Mouse (Mus musculus) lung, embryonic 16.5 days (tissue): Measurements from ENCODE around the gene Slc25a19. TPM values are rescaled to one million over a fixed set of nuclear protein-coding genes. Genes with fewer than 3 reads are reported as not detected.

Experiments
- ATAC-seq: fragments of 200-750 bp; cut with Nextera tagmentation; 2 replicates; pipeline ENCODE4 v1.8.0; 2017; ENCODE audit warnings: low read depth, mild to moderate bottlenecking, moderate library complexity
- H3K27ac ChIP-seq: fragments of 300-500 bp; sonication (generic); 2 replicates; pipeline ENCODE4 v1.5.1; 2014; ENCODE audit warnings: mild to moderate bottlenecking, control low read depth, low read length
- H3K27me3 ChIP-seq: fragments of 300-500 bp; sonication (generic); 2 replicates; pipeline ENCODE4 v1.6.1; 2014; ENCODE audit warnings: low read depth, low read length, mixed read lengths; ENCODE audit not compliant: control insufficient read depth, insufficient read depth
- H3K36me3 ChIP-seq: fragments of 300-500 bp; sonication (generic); 2 replicates; pipeline ENCODE4 v1.6.1; 2014; ENCODE audit warnings: low read length; ENCODE audit not compliant: control insufficient read depth, insufficient read depth
- H3K4me1 ChIP-seq: fragments of 300-500 bp; sonication (generic); replicated peaks from 2 replicates; pipeline ENCODE4 v1.6.1; 2014; ENCODE audit warnings: low read length, mixed read lengths; ENCODE audit not compliant: control insufficient read depth, insufficient read depth
- H3K4me2 ChIP-seq: fragments of 300-500 bp; sonication (generic); 2 replicates; pipeline ENCODE4 v1.6.1; 2014; ENCODE audit warnings: low read depth, low read length, control low read depth
- H3K4me3 ChIP-seq: fragments of 300-500 bp; sonication (generic); 2 replicates; pipeline ENCODE4 v1.5.1; 2014; ENCODE audit warnings: mild to moderate bottlenecking, low read length, control low read depth
- H3K9ac ChIP-seq: fragments of 300-500 bp; sonication (generic); 2 replicates; pipeline ENCODE4 v1.6.1; 2014; ENCODE audit warnings: low read length, control low read depth
- H3K9me3 ChIP-seq: fragments of 300-500 bp; sonication (generic); 2 replicates; pipeline ENCODE4 v1.6.1; 2016; ENCODE audit warnings: low read length; ENCODE audit not compliant: control insufficient read depth
- WGBS: fragments of 180-500 bp; shearing (Covaris S2); extraction: QIAGEN DNeasy Blood & Tissue Kit; methylation state at CpG from one replicate; pipeline ENCODE4 v1.1.7; 2014; 5-methylcytosine and 5-hydroxymethylcytosine counted together
- polyA plus RNA-seq: library from polyadenylated mRNA; unstranded; fragments of >200 nt; fragmentation: Nextera tagmentation; extraction: Ambion mirVana; gene quantifications from 2 replicates; pipeline ENCODE4 v1.2.1, GENCODE M21; 2015

The Slc25a19 gene
- polyA plus RNA-seq, 1 experiment from 2014 or later = 25.0 TPM

DNA sequence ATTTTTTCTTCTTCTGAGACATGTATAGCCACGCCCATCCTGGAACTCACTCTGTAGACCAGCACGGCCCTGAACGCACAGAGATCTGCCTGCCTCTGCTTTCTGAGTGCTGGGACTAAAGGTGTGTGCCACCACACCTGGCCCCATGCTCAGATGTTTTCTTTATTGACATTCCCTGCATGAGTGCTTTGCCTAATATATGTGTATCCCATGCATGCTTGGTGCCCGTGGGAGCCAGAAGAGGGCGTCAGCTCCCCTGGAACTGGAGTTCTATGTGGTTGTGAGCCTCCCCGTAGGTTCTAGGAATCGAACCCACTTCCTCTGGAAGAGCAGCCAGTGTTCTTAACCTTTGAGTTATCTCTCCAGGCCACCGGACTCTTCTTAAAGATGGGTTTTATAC, 6.9 kb upstream of the Slc25a19 start:
- no peak overlapping the region for H3K4me2 ChIP-seq
- H3K9ac ChIP-seq = no peak overlapping the region
- no peaks in the 10 kb centered on the region for H3K4me1 ChIP-seq
- no peaks in the 10 kb centered on the region for H3K27me3 ChIP-seq
- H3K27ac ChIP-seq = no peak overlapping the region
- no peak for ATAC-seq
- no peaks in the 10 kb centered on the region for H3K9me3 ChIP-seq
- H3K36me3 ChIP-seq = no peaks in the 10 kb centered on the region
- no peak overlapping the region for H3K4me3 ChIP-seq
- WGBS = 83% methylated on average over 8 of the region's 8 CpGs

DNA sequence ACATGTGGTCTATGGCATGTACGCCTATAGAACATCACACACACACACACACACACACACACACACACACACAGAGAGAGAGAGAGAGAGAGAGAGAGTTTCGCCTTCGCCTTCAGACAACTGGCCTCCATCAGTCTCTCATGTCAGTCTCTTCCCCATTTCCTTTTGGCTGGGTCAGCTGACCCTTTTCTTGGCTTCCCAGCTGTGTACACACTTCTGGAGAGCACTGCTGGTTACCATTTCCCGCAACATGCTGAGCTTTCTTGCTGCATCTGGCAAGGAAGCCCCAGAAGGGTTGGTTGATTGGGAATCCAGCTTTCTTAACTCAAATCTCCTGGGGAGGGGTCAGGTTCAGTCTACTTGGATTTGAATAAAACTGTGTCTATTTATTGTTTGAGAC, 6.0 kb upstream of the Slc25a19 start:
- Histone ChIP-seq H3K27ac (no peak overlapping the region; the same call in 1 of the 2 replicates), H3K4me2 (no peak overlapping the region), H3K4me3 (no peak overlapping the region), H3K4me1 (no peaks in the 10 kb centered on the region), H3K9me3 (no peaks in the 10 kb centered on the region), H3K36me3 (no peaks in the 10 kb centered on the region), H3K27me3 (no peaks in the 10 kb centered on the region), H3K9ac (no peak overlapping the region)
- peak; percentile 32; the same call in 1 of the 2 replicates for ATAC-seq
- WGBS = 36% methylated on average over 3 of the region's 4 CpGs

DNA sequence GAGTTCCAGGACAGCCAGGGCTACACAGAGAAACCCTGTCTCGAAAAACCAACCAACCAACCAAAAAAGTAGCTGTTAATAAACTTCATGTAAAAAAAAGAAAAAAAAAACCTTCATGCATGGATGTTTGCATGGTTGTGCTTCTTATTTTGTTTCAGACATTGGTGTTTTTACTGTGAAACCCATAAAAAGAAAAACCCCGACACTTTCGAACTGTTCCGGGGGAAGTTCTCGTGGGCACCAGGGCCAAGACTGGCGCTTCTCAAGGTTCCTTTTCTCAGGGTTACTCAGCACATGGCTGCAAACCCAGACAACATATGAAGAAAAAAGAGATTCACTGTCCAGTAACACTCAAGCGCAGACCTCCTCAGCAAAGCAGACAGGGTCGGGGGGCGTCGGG, 4.8 kb upstream of the Slc25a19 start:
- Histone ChIP-seq H3K36me3 (no peaks in the 10 kb centered on the region), H3K4me2 (no peak overlapping the region), H3K27me3 (no peaks in the 10 kb centered on the region), H3K27ac (no peak overlapping the region), H3K4me3 (no peak overlapping the region), H3K9me3 (no peaks in the 10 kb centered on the region), H3K9ac (no peak overlapping the region), H3K4me1 (no peaks in the 10 kb centered on the region; the same call in 1 of the 2 replicates)
- no peak for ATAC-seq
- 78% methylated on average over 10 of the region's 10 CpGs for WGBS

DNA sequence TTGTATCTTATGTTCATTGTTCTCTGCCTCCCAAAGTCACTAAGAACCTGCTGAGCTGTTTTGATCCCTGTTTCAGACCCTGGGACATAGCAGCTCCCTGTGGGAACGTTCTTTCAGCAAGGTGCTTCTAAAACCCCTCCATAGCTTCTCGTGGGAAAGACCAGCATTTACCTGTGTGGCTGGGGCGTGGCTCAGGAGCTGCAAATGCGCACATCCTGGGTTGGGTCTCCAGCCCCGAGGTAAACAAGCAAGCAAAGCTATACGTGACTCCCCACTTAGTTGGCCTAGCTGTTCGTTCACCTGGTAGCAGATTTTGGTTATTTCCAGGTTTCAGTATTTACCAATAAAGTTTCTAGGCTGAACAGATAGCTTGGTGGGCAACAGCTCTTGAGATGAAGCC, 4.2 kb upstream of the Slc25a19 start:
- no peak overlapping the region for H3K27ac ChIP-seq
- WGBS = 68% methylated on average over 7 of the region's 7 CpGs
- no peak overlapping the region for H3K4me3 ChIP-seq
- H3K36me3 ChIP-seq = no peaks in the 10 kb centered on the region
- no peak overlapping the region for H3K9ac ChIP-seq
- H3K4me2 ChIP-seq = no peak overlapping the region
- ATAC-seq = no peak
- H3K27me3 ChIP-seq = no peaks in the 10 kb centered on the region
- H3K9me3 ChIP-seq = no peaks in the 10 kb centered on the region
- no peaks in the 10 kb centered on the region; the same call in 1 of the 2 replicates for H3K4me1 ChIP-seq

DNA sequence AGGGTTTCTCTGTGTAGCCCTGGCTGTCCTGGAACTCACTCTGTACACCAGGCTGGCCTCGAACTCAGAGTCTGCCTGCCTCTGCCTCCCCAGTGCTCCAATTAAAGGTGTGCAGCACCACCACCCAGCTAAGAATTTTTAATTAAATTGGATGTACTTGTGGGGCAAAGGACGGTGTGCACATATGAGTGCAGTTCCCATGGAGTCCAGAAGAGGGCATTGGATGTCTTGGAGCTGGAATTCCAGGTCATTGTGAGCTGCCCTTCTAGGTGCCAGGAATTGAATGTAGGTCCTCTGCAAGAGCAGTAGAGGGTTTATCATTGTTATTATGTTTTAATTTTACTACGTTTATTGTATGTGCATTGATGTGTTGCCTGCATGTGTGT, 3.4 kb upstream of the Slc25a19 start:
- H3K4me3 ChIP-seq = no peak overlapping the region
- no peak overlapping the region for H3K9ac ChIP-seq
- peak overlapping the region; percentile 70; the same call in 1 of the 2 replicates for H3K27ac ChIP-seq
- no peaks in the 10 kb centered on the region for H3K27me3 ChIP-seq
- H3K4me2 ChIP-seq = no peak overlapping the region
- no peaks in the 10 kb centered on the region for H3K9me3 ChIP-seq
- peaks cover 2% of the 10 kb centered on the region; the same call in 1 of the 2 replicates for H3K4me1 ChIP-seq
- ATAC-seq = no peak
- 11% methylated on average over 3 of the region's 3 CpGs for WGBS
- H3K36me3 ChIP-seq = no peaks in the 10 kb centered on the region

DNA sequence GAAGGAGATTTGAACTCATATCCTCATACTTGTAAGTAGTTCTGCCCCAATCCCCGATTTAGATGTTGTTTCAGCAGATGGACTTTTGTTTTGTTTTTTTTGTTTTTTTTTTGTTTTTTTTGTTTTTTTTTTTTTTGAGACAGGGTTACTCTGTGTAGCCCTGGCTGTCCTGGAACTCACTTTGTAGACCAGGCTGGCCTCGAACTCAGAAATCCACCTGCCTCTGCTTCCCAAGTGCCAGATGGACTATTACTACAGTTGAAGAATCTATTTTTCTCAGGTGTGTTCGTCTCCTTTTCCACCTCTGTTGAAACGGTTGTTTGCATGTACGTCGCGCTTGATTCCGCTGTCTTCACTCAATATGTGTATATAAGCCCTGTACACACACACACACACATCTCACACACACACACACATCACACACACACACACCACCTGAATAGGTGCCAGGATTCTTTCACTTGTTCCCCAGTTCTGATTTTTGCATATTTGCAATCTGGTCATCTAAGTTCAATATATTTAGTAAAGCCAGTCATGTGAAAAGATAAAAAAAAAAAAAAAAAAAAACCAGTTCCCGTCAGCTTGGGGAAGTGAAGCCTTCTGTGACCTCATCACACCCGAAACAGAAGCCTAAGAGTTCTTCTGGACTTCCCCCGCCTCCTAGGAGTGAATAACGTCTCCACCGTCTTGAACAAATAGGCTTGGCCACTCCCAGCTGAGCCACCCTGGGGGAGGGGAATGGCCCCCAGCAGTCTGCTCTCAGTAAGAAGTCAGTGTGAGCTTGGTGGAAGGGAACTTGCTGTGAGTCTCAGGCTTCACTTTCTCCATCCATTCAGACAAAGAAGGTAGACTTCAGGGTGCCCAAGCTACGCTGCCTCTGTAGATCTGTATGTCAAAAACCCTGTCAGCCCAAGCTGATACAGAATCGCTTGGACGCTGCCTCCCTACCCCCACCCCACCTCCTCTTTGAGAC, 2.7 kb upstream of the Slc25a19 start:
- WGBS = 33% methylated on average over 16 of the region's 16 CpGs
- Histone ChIP-seq H3K4me1 (peaks cover 2% of the 10 kb centered on the region; the same call in 1 of the 2 replicates), H3K27ac (peak overlapping the region; percentile 70; the same call in 1 of the 2 replicates), H3K9me3 (no peaks in the 10 kb centered on the region), H3K4me3 (no peak overlapping the region), H3K36me3 (no peaks in the 10 kb centered on the region), H3K9ac (peak overlapping the region; percentile 43), H3K4me2 (no peak overlapping the region), H3K27me3 (no peaks in the 10 kb centered on the region)
- ATAC-seq = no peak

DNA sequence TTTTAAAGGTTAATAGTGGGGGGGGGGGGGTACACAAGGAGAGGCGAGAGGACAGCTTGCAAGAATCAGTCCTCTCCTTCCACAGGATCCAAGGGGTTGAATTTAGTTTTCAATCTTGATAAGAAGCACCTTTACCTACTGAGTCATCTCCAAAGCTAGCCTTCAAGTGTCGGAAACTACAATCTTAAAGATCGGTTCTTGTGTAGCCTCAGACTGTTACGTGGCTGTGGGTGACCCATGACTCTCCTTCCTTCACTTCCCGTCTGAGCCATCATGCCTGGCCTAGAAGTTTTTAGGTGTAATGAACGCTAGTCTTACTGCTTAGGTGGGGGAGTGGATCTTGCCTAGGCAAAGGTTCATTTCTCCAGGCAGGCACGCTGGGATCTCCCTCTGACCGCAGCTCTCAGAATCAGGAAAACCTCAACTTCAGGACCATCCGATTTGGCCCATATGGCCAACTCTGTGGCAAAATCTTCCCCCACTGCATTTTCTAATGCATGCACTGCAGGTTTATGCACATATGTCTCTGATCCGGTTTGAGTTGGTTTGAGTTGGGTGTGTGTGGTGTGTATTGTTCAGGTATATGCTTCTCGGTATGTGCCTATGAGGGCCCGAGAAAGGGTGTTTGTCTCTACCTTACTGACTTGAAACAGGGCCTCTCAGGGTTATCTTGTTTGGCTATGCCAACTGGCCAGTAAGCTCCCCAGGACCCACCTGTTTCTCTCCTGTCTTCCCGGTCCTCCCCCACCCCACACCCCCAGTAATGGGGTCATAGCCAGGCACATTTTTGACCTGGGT, 1.8 kb upstream of the Slc25a19 start:
- WGBS = 78% methylated on average over 13 of the region's 13 CpGs
- Histone ChIP-seq H3K9ac (no peak overlapping the region), H3K27ac (no peak overlapping the region), H3K4me3 (no peak overlapping the region), H3K36me3 (no peaks in the 10 kb centered on the region), H3K4me2 (no peak overlapping the region), H3K9me3 (no peaks in the 10 kb centered on the region), H3K4me1 (peaks cover 2% of the 10 kb centered on the region; the same call in 1 of the 2 replicates), H3K27me3 (no peaks in the 10 kb centered on the region)
- ATAC-seq = no peak

DNA sequence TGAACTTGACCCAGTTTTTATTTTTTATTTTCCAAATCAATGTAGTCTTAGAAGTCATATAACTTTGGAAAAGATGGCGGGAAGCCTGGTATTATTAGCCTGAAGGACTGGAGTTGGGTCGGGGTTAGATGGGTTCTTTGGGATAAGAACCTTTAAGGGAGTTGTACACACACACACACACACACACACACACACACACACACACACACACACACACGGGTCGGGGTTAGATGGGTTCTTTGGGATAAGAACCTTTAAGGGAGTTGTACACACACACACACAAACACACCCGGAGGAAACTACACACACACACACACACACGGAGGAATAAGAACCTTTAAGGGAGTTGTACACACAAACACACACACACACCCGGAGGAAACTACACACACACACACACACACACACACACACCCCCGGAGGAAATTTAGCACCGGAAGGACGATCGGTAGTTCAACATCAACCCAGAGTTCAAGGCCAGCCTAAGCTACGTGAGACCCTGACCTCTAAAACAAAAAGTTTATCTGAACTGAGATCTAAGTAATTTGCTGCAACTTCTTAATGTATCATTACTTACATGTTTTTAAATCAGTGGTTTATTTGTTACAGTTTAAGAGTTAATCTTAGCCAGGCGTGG, 488 bp upstream of the Slc25a19 start:
- H3K4me3 ChIP-seq = peak overlapping the region; percentile 82
- peak overlapping the region; percentile 79 for H3K4me2 ChIP-seq
- H3K27me3 ChIP-seq = no peaks in the 10 kb centered on the region
- ATAC-seq = peak; percentile 11
- 45% methylated on average over 13 of the region's 13 CpGs for WGBS
- H3K36me3 ChIP-seq = 0 out of 2 replicates have a peak, but pooled peaks cover 1% of the 10 kb centered on the region
- peak overlapping the region; percentile 60 for H3K9ac ChIP-seq
- H3K4me1 ChIP-seq = peaks cover 2% of the 10 kb centered on the region; the same call in 1 of the 2 replicates
- no peaks in the 10 kb centered on the region for H3K9me3 ChIP-seq
- H3K27ac ChIP-seq = no peak overlapping the region
